Comparison of ENCODE assay signal across 9 mouse cellular contexts in the genomic region with DNA sequence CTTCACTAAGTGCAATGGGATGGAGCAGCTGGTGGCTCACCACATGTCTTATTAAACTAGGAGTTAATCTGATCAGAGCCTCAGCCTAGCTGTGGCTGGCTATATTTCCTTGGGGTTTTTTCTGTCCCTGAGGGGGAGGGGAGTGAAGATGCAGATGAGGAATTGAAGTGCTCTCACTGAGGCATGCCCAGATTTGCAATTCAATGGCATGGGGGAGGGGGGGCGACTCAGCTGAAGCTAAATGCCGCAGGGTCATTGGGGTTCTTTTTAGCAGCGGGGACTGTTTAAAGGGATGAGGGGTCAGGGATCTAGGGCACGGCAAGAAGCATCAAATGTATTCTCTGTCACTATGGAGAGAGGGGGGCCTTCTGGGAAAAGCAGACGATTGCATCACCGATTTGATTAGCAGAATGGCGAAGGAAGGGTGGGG.
DNase-seq lines count a peak whose midpoint lies in the region; ATAC-seq and TF ChIP-seq lines count a peak whose summit lies in the region.
"Had no signal": no experiment of that assay in that cellular context is flagged by ENCODE, and none has a peak within 500 bp of the region (broad histone marks: within the 10 kb centered on the region; RNA-seq: fewer than 3 reads in every experiment).

No protein-coding gene starts in this region.

- H3K27me3 ChIP-seq in forebrain, embryonic 12.5 days, result no peaks in the 10 kb centered on the region
- no peaks in the 10 kb centered on the region for H3K27me3 ChIP-seq in midbrain, embryonic 11.5 days (ENCODE audit: control insufficient read depth, insufficient read depth, low read length)

- ATAC-seq in cerebellum, adult (ENCODE audit: insufficient number of reproducible peaks, low FRiP score, low TSS enrichment), result no peak
- ATAC-seq in forebrain, embryonic 12.5 days (ENCODE audit: low FRiP score), result peak; percentile 95
- peak; percentile 97 for ATAC-seq in midbrain, embryonic 11.5 days (ENCODE audit: low FRiP score)
- no peak for ATAC-seq in activated CD4-positive, CD25-positive, alpha-beta regulatory T cell, adult 4 months

- peaks cover 8 to 13% of the 10 kb centered on the region in 2 experiments for H3K4me1 ChIP-seq in ES-E14 (ENCODE audit: control insufficient read depth in 2 of 2, insufficient read depth in 2 of 2, low read length in 2 of 2, poor library complexity in 1 of 2)
- H3K4me1 ChIP-seq in forebrain, embryonic 12.5 days, result peaks cover 17% of the 10 kb centered on the region
- peaks cover 15% of the 10 kb centered on the region for H3K4me1 ChIP-seq in midbrain, embryonic 11.5 days (ENCODE audit: control insufficient read depth, insufficient read depth, low read length)

- in situ Hi-C loops in ES-E14 (cut with MboI; ENCODE audit: low sequenced_read_pairs in 2 of 2, unreplicated experiment in 2 of 2), result no loop called here

- H3K9ac ChIP-seq in ES-E14 (ENCODE audit: insufficient read depth, low read depth, low read length, poor library complexity, severe bottlenecking), result no peak overlapping the region
- no peak overlapping the region for H3K9ac ChIP-seq in forebrain, embryonic 12.5 days
- H3K9ac ChIP-seq in midbrain, embryonic 11.5 days (ENCODE audit: low read length), result no peak overlapping the region

- peak; percentile 36 to 53 for DNase-seq in cerebellum, postnatal 10 days
- DNase-seq in ES-E14 (ENCODE audit: low read depth, low spot score), result peak; percentile 91
- DNase-seq in midbrain, embryonic 11.5 days (ENCODE audit: low spot score, missing footprints), result peak; percentile 98
- DNase-seq in frontal cortex, postnatal 36 days (ENCODE audit: low spot score in 2 of 2), result no peak
- no peak for DNase-seq in left cerebral cortex, postnatal 25 days (ENCODE audit: low spot score in 2 of 2)
- DNase-seq: lung, postnatal 4 days had no signal

- H3K9me3 ChIP-seq in ES-E14 (ENCODE audit: control insufficient read depth, insufficient read depth, low read depth, low read length), result no peaks in the 10 kb centered on the region
- H3K9me3 ChIP-seq in forebrain, embryonic 12.5 days, result no peaks in the 10 kb centered on the region
- no peaks in the 10 kb centered on the region for H3K9me3 ChIP-seq in midbrain, embryonic 11.5 days (ENCODE audit: control insufficient read depth, low read length)

- peak overlapping the region in 1 of 2 experiments; percentile 11; a peak in 1 of 4 replicates for H3K4me3 ChIP-seq in ES-E14 (ENCODE audit: insufficient read depth in 1 of 2, low read depth in 1 of 2, low read length in 2 of 2, poor library complexity in 1 of 2, severe bottlenecking in 1 of 2)
- H3K4me3 ChIP-seq in forebrain, embryonic 12.5 days (replicated peaks), result peak overlapping the region; percentile 12; the same call in 1 of the 2 replicates
- H3K4me3 ChIP-seq in midbrain, embryonic 11.5 days (ENCODE audit: low read depth, low read length), result no peak overlapping the region

- WGBS in forebrain, embryonic 12.5 days, result under 1% methylated on average over 7 of the region's 7 CpGs
- WGBS in midbrain, embryonic 11.5 days, result under 1% methylated on average over 7 of the region's 7 CpGs

- peak overlapping the region; percentile 76; the same call in 1 of the 2 replicates for H3K27ac ChIP-seq in ES-E14 (ENCODE audit: insufficient read depth, low read depth, low read length, poor library complexity, severe bottlenecking)
- H3K27ac ChIP-seq in forebrain, embryonic 12.5 days, result peak overlapping the region; percentile 68
- H3K27ac ChIP-seq in midbrain, embryonic 11.5 days (ENCODE audit: low read depth, low read length), result peak overlapping the region; percentile 76

- no peaks in the 10 kb centered on the region for H3K36me3 ChIP-seq in ES-E14 (ENCODE audit: control insufficient read depth, insufficient read depth, low read length, poor library complexity, severe bottlenecking)
- H3K36me3 ChIP-seq in forebrain, embryonic 12.5 days (replicated peaks), result no peaks in the 10 kb centered on the region
- H3K36me3 ChIP-seq in midbrain, embryonic 11.5 days (ENCODE audit: control insufficient read depth, insufficient read depth, low read length), result no peaks in the 10 kb centered on the region

- intact Hi-C loops in left cerebral cortex, postnatal 25 days (cut with DNase I), result no loop called here

- peak overlapping the region; percentile 44 for H3K4me2 ChIP-seq in forebrain, embryonic 12.5 days
- H3K4me2 ChIP-seq in midbrain, embryonic 11.5 days, result peak overlapping the region; percentile 15; the same call in 1 of the 2 replicates

TF ChIP-seq in ES-E14, 5 proteins besides CTCF, POLR2A, EP300 and RAD21:
- TF ChIP-seq ZC3H11A (IDR thresholded peaks at IDR 0.05; ENCODE audit: borderline replicate concordance, low read depth, low read length), result no peak
- 0 out of 2 replicates have a peak, but pooled peaks have one; percentile 32 for TF ChIP-seq CHD2 (IDR thresholded peaks at IDR 0.05; ENCODE audit: low read depth, low read length)
- TF ChIP-seq MAFK (IDR thresholded peaks at IDR 0.05; ENCODE audit: insufficient read depth, low read depth, low read length), result 0 out of 2 replicates have a peak, but pooled peaks have one; percentile 14
- no peak for TF ChIP-seq HCFC1 (IDR thresholded peaks at IDR 0.05; ENCODE audit: borderline replicate concordance, insufficient read depth, low read length)
- peak; percentile 99 for TF ChIP-seq ZNF384 (IDR thresholded peaks at IDR 0.05; ENCODE audit: low read depth, low read length)

Comparison
In these comparisons a context has a peak if more than half of its experiments do, and no peak if none do; other contexts are left out.
1. DNase-seq: peak in cerebellum, postnatal 10 days (2 of 2), ES-E14 (single experiment) and midbrain, embryonic 11.5 days (single experiment); none in frontal cortex, postnatal 36 days (0 of 2) and left cerebral cortex, postnatal 25 days (0 of 2).
2. ATAC-seq: peak in forebrain, embryonic 12.5 days (single experiment) and midbrain, embryonic 11.5 days (single experiment); none in cerebellum, adult (single experiment) and activated CD4-positive, CD25-positive, alpha-beta regulatory T cell, adult 4 months (single experiment).
3. Peak in every context shown above with its lines, with median percentiles within 50 percentile points of each other: H3K27ac ChIP-seq.